Mouse (Mus musculus) erythroblast, embryonic 14.5 days (primary cell): Measurements from ENCODE around the gene Sirpa. TPM values are rescaled to one million over a fixed set of nuclear protein-coding genes. Genes with fewer than 3 reads are reported as not detected.

Source experiments
- H3K27me3 ChIP-seq: 2 replicates; pipeline ENCODE4 v1.6.1; 2012; ENCODE audit warnings: inconsistent platforms; ENCODE audit not compliant: control insufficient read depth
- H3K36me3 ChIP-seq: 2 replicates; pipeline ENCODE4 v1.6.1; 2012; ENCODE audit warnings: mild to moderate bottlenecking, inconsistent platforms; ENCODE audit not compliant: control insufficient read depth
- H3K4me1 ChIP-seq: 2 replicates; pipeline ENCODE4 v1.6.1; 2012; ENCODE audit warnings: inconsistent platforms; ENCODE audit not compliant: control insufficient read depth
- H3K4me3 ChIP-seq: replicated peaks from 2 replicates; pipeline ENCODE3; 2012; ENCODE audit warnings: moderate library complexity, mild to moderate bottlenecking, inconsistent platforms
- H3K9me3 ChIP-seq: 2 replicates; pipeline ENCODE4 v1.6.1; 2012; ENCODE audit warnings: low read length, inconsistent platforms, mixed read lengths; ENCODE audit not compliant: control insufficient read depth
- GATA1 ChIP-seq: IDR thresholded peaks from 2 replicates; pipeline ENCODE4 v1.6.1; 2012; ENCODE audit warnings: low read length, inconsistent platforms, mixed read lengths
- TAL1 ChIP-seq: IDR thresholded peaks from 3 replicates; pipeline ENCODE4 v1.6.1; 2012; ENCODE audit warnings: low read length, inconsistent platforms, mixed read lengths
- polyA plus RNA-seq: library from polyadenylated mRNA; stranded (reverse); fragments of >175 nt; gene quantifications from 2 replicates; pipeline ENCODE4 v1.2.3, GENCODE M21; 2012

Sirpa gene
- polyA plus RNA-seq, 1 experiment, result 0.53 TPM

DNA sequence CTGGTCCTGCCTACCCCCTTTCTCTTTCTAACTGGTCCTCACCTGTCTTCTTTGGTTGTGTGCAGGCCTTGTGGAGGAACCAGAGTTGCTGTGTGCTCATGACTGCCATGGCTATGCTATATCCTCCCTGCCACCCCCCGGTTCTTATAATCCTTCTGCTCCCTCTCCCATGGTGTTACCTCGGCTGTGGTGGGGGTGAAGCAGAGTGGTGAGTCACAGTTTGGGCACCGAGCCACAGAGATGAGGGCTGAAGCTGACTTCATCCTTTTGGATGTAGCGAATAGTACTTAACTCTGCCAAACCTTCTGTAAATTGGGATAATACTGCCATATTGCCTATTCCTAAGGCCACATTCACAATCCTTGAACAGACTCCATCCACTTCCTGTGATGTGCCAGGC, 12.0 kb upstream of the Sirpa start:
- Histone ChIP-seq H3K4me1 (no peaks in the 10 kb centered on the region), H3K27me3 (no peaks in the 10 kb centered on the region), H3K4me3 (no peak overlapping the region), H3K9me3 (no peaks in the 10 kb centered on the region), H3K36me3 (no peaks in the 10 kb centered on the region)
- TF ChIP-seq TAL1 (no peak), GATA1 (no peak)

- no peaks in the 10 kb centered on the region for H3K36me3 ChIP-seq
- H3K9me3 ChIP-seq, result no peaks in the 10 kb centered on the region
- TF ChIP-seq TAL1, result no peak
- no peak for TF ChIP-seq GATA1
- no peaks in the 10 kb centered on the region for H3K4me1 ChIP-seq
- no peak overlapping the region for H3K4me3 ChIP-seq
- H3K27me3 ChIP-seq, result no peaks in the 10 kb centered on the region
Observed at GRCm38 (mm10) chr2:129581826-129582225, 10.8 kb upstream of the Sirpa start.

GRCm38 (mm10) chr2:129582261-129582660, 10.4 kb upstream of the Sirpa start:
- TF ChIP-seq TAL1 (no peak), GATA1 (no peak)
- no peaks in the 10 kb centered on the region for H3K4me1 ChIP-seq
- no peaks in the 10 kb centered on the region for H3K36me3 ChIP-seq
- H3K27me3 ChIP-seq, result no peaks in the 10 kb centered on the region
- H3K4me3 ChIP-seq, result no peak overlapping the region
- H3K9me3 ChIP-seq, result no peaks in the 10 kb centered on the region

GRCm38 (mm10) chr2:129584905-129585304, 7.7 kb upstream of the Sirpa start:
- Histone ChIP-seq H3K4me1 (no peaks in the 10 kb centered on the region), H3K36me3 (no peaks in the 10 kb centered on the region), H3K9me3 (no peaks in the 10 kb centered on the region), H3K4me3 (no peak overlapping the region), H3K27me3 (no peaks in the 10 kb centered on the region)
- TF ChIP-seq TAL1, result no peak
- TF ChIP-seq GATA1, result no peak

DNA sequence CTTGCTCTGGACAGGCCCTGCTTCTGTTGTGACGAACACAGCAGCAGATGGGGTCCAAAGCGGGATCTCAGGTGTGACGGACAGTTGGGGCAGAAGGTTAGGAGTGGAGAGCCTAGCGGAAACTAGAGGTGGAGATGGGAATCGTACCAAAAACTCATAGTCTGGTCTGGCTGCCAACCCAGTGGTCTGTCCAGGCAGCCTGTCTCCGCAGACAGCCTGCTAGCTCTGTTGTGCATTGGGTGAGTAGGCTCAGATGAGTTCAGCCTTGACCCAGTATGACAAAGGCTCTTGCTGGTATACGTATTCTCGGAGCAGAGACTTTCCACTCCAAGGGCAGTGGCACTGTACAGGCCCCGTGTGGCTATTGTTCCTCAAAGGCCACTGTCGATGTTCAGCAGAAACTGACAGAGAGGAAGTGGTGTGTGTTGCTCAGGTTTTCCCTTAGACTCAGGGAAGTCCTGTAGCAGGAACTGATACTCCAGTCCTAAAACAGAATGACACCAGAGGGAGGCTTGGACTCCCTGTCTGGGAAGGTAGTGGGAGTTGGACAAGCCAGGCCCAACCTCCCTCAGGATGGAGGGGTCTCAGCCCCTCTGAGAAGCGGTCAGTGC, 6.6 kb upstream of the Sirpa start:
- H3K36me3 ChIP-seq, result no peaks in the 10 kb centered on the region

DNA sequence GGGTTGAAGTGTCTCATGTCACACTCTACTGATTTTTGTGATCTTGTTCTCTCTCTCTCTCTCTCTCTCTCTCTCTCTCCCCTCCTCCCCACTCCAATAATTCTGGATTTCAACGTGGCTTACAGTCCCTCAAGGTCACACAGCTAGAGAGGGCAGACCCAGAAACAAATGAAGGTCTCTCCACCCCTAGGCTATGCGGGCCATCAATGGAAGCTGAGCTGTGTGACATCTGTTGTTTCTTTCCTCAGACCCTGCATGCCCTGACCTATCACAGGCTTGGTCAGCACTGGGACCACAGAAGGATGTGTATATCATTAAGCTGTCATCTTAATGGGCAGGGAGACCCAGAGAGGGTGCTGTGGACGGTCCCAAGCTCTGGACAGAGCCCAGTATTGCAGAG, 5.4 kb upstream of the Sirpa start:
- no peak overlapping the region for H3K4me3 ChIP-seq
- H3K4me1 ChIP-seq, result no peaks in the 10 kb centered on the region
- H3K9me3 ChIP-seq, result no peaks in the 10 kb centered on the region
- H3K36me3 ChIP-seq, result no peaks in the 10 kb centered on the region
- H3K27me3 ChIP-seq, result peaks cover 9% of the 10 kb centered on the region
- TF ChIP-seq GATA1 (no peak), TAL1 (no peak)

More for the DNA sequence above, 6.6 kb upstream of the Sirpa start:
- Histone ChIP-seq H3K27me3 (no peaks in the 10 kb centered on the region), H3K4me3 (no peak overlapping the region), H3K4me1 (no peaks in the 10 kb centered on the region), H3K9me3 (no peaks in the 10 kb centered on the region)
- no peak for TF ChIP-seq TAL1
- no peak for TF ChIP-seq GATA1

GRCm38 (mm10) chr2:129587825-129588251, 4.8 kb upstream of the Sirpa start:
- TF ChIP-seq TAL1 (no peak), GATA1 (no peak)
- Histone ChIP-seq H3K36me3 (no peaks in the 10 kb centered on the region), H3K4me1 (no peaks in the 10 kb centered on the region), H3K9me3 (no peaks in the 10 kb centered on the region), H3K4me3 (no peak overlapping the region), H3K27me3 (peaks cover 15% of the 10 kb centered on the region)

DNA sequence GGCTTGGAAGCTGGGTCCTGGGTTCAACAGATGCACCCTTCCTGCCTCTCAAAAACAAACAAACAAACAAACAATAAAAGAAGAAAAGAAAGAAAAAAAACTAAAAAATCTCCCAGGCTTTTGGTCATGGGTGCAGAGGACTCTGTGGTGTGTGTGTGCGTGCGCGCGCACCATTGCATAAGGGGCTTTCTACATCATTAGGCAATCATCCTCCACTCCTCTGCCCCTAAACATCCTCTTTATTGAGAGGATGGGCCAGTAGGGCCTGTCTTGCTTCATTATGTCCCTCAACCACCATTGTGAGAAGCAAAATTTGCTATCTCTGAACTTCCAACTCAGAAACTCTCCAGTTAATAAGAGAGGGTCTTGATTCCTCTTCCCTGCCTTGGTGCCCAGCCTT, 738 bp upstream of the Sirpa start:
- Histone ChIP-seq H3K4me1 (no peaks in the 10 kb centered on the region), H3K4me3 (no peak overlapping the region), H3K36me3 (no peaks in the 10 kb centered on the region), H3K9me3 (no peaks in the 10 kb centered on the region), H3K27me3 (peaks cover 37% of the 10 kb centered on the region)
- no peak for TF ChIP-seq TAL1
- no peak for TF ChIP-seq GATA1

DNA sequence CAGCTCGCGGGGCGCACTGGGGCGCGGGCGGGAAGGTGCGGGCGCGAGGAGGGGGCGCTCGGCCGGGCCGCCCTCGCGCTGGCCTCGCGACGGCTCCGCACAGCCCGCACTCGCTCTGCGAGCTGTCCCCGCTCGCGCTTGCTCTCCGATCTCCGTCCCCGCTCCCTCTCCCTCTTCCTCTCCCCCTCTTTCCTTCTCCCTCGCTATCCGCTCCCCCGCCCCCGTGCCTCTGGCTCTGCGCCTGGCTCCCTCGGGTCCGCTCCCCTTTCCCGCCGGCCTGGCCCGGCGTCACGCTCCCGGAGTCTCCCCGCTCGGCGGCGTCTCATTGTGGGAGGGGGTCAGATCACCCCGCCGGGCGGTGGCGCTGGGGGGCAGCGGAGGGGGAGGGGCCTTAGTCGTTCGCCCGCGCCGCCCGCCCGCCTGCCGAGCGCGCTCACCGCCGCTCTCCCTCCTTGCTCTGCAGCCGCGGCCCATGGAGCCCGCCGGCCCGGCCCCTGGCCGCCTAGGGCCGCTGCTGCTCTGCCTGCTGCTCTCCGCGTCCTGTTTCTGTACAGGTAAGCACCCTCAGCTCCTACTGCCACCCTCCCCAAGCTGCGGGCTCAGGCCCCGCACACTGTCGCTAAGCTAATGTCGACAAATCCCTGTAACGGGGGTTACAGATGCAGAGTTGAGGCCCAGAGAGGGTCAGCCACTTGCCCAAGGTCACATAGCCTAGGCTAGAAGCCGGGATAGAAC, 673 bp downstream of the Sirpa start:
- no peak for TF ChIP-seq TAL1
- peak overlapping the region; percentile 54 for H3K4me3 ChIP-seq
- H3K36me3 ChIP-seq, result no peaks in the 10 kb centered on the region
- H3K27me3 ChIP-seq, result peaks cover 37% of the 10 kb centered on the region
- no peaks in the 10 kb centered on the region for H3K9me3 ChIP-seq
- no peaks in the 10 kb centered on the region for H3K4me1 ChIP-seq
